Mouse (Mus musculus) cerebellum, postnatal 10 days (tissue): ENCODE data around the gene Ly6c1.
"Not testable (repeated sequence)": the region's sequence is repeated elsewhere in the genome, so short reads cannot be mapped to it uniquely, and the experiment has no call there.

Experiments
- DNase-seq, 2 experiments: peaks; one replicate each; pipeline ENCODE4 v3.0.0; 2021; ENCODE audit warnings: mixed read lengths in 2 of 2

Ly6c1 gene

DNA sequence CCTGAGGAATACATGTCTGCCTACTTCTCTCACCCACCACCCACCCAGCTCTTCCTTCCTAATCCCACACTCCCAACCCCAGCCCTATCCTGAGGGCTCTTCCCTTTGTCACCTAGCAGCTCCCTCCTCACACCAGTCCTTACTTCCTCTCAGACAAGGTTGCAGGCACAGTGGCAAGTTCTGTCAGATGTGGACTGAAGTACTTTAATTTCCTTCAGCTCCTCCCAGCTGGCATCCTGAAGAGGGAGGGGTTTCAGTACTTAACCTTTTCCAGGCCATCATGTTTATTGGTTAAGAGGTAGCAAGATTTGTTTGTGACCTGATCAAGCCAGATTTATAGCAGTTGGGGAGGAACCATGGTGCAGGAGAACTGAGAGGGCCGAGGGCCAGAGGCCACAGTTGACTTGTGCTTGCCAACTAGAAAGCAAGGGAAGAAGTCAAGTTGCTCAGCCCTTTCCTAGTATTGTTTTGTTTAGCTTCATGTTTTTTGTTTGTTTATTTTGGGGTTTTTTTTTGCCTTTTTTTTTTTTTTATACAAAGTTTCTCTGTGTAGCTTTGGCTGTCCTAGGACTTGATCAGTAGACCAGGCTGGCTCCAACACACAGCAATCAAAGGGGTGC is at the start of gene Ly6c1:
Gene Ly6c1, minus strand, starts transcription at position 189 of the 620 bp plus-strand sequence.
- not testable (repeated sequence) for DNase-seq

DNA sequence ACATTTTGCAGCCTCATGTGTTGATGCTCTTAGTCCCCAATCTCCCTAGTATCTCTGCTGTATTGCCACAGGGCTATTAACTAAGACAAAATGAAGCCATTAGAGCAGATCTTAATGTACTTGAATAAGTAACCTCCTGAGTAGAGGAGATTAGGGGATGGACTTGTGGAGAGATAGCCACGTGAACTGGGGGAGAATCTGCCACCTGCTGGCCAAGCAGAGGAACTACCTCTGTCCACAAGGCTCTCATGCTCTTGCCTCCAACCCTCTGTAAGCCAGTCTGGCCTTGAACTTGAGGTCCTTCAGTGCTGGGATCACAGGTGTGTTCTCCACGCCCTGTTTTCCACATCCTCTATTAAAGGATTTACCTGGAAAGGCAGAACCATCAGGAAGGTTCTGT is 39.4 kb upstream of the Ly6c1 start:
- peak; percentile 18 to 41 for DNase-seq

DNA sequence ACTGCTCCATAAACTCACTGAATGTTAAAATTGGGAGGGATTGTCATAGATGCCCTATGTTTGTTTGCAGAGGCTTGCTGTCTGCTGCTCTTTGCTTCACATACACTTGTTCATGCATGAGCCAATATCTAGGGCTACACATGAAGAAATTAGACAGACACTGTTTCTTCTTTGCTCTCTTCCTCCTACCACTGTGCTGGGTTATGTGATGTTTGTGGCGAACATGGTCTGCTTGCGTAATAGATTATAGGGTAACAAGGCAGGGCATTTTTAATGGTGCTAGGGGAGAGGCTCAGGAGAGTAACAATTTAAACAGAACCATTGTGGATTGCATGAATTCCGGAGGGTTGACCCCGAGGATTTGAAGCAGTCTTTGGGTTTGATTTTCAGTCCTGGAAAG is 21.3 kb upstream of the Ly6c1 start:
- no peak for DNase-seq

DNA sequence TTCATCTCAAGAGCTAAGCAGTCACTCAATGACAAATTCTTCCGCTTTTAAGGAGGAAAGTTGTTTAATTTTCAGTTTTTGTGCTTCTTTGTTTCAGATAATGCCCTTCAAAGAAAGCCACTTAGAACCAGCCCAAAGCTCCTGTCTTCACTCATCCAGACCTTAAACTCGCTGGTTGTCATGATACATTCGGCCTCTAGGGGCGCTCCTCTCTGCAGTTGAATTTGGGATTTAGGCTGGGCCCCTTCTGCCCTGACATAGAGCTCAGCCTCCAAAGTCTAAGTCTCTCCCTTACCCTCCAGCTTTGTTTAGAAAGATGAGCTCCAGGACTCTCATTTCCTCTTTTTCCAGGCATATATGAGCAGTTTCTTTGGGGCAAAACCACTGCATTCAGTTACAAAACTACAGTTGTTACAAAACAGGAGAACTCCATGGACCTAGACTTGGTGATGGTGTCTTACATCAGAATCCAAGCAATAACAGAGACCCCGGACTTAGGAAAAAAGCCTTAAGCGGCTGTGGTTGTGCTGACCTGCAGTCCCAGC is 13.5 kb upstream of the Ly6c1 start:
- peak; percentile 85 to 90 for DNase-seq

DNA sequence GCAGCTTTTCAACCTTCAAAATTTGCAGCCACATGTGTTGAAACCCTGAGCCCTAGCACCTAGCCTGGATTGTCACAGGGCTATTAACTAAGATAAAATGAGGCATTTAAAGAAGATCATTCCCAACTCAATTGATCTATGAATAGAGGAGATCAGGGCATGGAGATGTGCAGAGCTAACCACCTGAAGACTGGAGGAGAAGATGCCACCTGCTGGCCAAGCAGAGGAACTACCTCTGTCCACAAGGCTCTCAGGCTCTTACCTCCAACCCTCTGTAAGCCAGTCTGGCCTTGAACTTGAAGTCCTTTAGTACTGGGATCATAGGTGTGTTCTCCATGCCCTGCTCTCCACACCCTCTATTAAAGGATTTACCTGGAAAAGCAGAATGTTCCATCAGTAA is 11.9 kb upstream of the Ly6c1 start:
- DNase-seq, result peak; percentile 70 to 73

DNA sequence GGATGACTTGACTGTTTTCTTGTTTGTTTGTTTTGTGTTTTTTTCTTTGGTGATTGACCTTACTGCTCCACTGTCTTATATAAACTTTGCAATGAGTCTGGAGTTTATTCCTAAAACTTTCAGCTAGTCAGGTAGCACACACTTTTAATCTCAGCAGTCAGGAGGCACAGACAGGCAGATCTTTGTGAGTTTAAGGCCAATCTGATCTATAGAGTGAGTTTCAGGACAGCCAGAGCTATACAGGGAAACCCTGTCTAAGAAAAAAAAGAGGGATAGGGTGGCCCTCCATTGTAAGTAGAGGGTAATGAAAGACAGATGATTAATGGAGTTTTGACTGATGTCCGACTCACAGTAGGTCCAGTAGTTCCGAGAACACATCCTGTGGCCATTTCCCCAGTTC is 7.4 kb upstream of the Ly6c1 start:
- no peak for DNase-seq

DNA sequence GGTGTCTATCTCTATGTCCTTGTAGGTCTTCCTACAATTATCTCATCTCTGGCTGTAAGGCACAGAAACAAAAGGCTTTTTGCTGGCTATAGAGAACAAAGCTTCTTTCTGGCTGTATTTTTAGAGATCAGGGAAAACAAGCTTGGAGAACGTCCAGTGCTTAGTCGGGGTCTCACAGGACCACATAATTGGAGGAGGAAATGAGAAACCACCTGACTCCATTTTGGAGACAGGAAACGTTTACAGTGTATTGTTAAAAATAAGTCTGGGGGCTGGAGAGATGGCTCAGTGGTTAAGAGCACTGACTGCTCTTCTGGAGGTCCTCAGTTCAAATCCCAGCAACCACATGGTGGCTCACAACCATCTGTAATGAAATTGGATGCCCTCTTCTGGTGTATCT is 6.8 kb upstream of the Ly6c1 start:
- DNase-seq, result not testable (repeated sequence)

DNA sequence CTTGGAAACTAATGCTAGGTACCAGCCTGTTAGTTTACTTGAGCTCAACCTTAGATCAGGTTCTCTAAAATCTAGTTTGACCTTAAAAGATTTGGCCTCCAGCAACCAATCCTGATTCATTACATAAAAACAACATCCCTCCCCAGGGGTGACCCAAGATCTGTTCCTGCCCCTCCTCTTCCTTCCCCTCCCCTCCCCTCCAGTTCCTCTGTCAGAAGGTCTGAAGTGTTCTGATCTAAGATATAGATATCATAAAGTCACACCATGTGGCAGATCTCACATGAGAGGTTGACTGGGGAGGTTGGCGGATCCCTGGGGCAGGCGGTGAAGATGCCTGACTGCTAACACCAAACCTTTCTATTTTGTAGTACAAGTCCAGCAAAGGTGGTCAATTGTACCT is 3.8 kb upstream of the Ly6c1 start:
- DNase-seq, result not testable (repeated sequence)

DNA sequence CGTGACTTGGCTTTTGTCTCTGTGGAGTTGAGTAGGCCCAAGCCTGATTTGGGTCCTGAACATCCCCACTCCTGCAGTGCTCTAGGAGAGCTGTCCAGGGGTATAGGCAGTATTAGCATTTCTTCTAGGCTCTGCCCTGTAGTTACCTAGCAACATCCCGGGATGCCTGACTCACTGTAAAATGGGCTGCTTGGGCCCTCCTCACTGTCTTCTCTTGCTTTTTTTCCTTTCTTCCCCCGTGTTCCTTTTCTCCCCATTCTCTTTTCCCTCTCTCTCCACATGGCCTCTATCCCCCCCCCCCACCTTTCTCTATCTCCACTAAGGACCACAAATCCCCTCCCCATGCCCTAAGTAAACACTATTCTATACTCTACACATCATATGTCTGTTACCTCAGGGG is 2.5 kb upstream of the Ly6c1 start:
- DNase-seq, result not testable (repeated sequence)

DNA sequence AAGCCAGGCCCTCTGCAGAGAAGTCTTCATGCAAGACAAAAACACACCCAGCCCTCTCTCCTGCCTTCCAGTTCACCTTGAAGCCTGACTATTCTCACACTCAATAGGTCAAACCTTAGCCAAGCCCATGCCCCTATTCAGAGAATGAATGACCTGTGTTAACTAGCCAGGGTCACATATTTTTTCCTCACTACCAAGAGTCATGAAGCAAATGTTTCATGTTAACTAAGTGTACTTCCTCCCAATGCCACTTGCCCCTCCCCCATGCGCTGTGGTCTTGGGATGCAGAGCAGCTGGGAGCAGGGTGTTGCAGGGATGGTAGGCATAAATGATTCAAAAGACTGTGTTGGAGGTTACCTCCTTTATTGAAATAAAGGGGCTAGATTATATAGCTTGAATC is 2.0 kb upstream of the Ly6c1 start:
- not testable (repeated sequence) for DNase-seq

DNA sequence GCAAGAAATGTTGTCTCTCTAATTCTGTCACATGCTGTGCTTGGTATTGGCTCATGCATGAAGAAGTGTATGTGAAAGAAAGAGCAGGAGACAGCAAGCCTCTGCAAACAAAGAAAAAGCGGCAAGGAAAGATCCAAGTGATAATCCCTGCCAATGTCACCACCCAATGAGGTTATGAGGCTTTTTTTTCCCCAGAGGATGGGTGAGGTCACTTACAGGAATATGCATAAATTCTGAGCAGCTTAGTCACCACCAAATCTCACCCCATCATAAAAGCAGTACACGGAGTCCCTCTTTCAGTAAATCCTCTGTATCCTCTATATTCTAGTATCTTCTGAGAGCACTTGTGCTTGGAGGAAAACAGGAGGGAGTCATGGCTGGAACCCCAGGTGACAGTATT is 1.2 kb upstream of the Ly6c1 start:
- not testable (repeated sequence) for DNase-seq

DNA sequence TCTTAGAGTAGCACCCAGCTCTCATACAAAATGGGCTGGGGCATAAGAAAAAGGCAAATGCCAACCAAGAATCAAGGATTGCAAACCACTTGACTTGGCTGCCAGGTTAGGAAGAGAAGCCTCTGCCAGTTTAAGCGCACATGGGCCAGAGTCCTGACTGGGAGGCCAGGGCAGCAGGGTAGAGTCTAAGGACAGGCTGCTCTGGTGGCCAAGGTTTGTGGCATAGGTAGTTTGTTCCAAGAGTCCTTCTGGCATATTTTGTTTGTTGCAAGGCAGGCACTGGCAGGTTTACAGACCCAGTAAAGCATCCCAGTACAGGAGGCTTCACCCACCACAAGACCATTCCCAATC is 685 bp downstream of the Ly6c1 start:
- not testable (repeated sequence) for DNase-seq

DNA sequence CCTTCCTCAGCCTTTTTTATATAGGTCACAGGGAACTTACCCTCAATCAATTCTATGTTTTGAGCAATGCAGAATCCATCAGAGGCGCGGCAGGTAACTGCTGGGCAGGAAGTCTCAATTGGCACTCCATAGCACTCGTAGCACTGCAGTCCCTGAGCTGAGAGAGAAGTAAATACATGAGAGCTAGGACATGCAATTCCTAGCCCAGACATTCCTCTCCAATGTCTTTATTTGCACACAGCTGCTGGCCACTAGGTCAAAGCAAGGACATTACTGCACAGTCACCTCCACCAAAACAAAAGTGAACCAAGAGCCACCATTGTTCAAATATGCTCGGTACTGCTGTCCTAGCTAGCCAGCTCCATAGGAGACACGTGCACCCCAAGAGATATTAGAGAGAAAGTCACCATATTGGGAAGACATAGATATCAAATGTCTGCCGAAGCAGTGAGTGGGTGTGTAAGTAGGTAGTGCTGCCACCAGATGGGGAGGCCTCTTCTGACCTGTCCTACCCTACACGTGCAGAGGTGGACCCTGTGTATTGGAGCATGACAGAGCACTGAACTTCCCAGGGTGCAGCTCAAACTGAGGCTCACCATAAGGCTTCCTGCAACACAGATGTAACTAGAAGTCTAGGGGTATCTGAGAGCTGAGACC is 1.2 kb downstream of the Ly6c1 start:
- not testable (repeated sequence) for DNase-seq

DNA sequence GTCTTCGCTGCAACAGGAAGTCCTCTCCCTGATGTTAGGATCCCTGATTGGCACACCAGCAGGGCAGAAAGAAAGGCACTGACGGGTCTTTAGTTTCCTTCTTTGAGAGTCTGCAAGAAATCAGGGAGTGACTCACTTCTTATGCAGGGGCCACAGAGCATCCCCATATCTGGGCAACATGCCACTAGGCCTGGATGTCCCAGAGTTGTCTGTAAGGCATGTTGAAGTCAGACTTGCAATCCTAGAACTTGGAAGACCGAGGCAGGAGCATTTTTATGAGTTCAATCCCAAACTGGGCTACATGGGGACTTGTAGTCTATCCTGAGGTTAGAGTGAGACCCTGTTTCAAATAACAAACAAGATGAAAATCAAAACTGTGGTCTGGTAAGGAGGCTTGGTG is 3.1 kb downstream of the Ly6c1 start:
- peak in 1 of 2 experiments; percentile 7 for DNase-seq

DNA sequence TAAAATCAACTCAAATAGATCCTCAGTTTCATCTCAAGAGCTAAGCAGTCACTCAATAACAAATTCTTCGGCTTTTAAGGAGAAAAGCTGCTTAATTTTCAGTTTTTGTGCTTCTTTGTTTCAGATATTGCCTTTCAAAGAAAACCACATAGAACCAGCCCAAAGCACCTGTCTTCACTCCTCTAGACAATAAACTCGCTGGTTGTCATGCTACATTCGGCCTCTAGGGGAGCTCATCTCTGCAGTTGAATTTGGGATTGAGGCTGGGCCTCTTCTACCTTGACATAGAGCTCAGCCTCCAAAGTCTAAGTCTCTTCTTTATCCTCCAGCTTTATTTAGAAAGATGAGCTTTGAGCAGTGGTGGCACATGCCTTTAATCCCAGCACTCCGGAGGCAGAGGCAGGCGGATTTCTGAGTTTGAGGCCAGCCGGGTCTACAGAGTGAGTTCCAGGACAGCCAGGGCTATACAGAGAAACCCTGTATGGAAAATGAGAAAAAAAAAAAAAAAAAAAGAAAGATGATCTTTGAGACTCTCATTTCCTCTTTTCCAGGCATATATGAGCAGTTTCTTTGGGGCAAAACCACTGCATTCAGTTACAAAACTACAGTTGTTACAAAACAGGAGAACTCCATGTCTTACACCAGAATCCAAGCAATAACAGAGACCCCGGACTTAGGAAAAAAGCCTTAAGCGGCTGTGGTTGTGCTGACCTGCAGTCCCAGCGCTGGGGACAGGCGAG is 27.4 kb downstream of the Ly6c1 start:
- DNase-seq, result not testable (repeated sequence)

DNA sequence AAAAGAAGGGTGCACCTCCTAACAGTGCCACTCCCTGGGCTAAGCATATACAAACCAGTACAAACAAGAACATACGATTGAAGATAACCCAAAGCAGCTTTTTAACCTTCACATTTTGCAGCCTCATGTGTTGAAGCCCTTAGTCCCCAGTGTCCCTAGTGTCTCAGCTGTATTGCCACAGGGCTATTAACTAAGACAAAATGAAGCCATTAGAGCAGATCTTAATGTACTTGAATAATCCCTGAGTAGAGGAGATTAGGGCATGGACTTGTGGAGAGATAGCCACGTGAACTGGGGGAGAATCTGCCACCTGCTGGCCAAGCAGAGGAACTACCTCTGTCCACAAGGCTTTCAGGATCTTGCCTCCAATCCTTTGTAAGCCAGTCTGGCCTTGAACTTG is 29.2 kb downstream of the Ly6c1 start:
- DNase-seq, result peak; percentile 9 to 36
